Mouse (Mus musculus) MEL (cell line): ENCODE measurements around the gene Zfp568.

Experiments
- CHD1 ChIP-seq: IDR thresholded peaks from 2 replicates; pipeline ENCODE4 v1.6.1; 2012; ENCODE audit warnings: low read depth, mild to moderate bottlenecking, inconsistent platforms, low read length, improper control_type of control experiment
- UBTF ChIP-seq: IDR thresholded peaks from 2 replicates; pipeline ENCODE4 v1.6.1; 2012; ENCODE audit warnings: low read depth, mild to moderate bottlenecking, inconsistent platforms, low read length, improper control_type of control experiment, moderate library complexity, borderline replicate concordance; ENCODE audit not compliant: insufficient read depth

DNA sequence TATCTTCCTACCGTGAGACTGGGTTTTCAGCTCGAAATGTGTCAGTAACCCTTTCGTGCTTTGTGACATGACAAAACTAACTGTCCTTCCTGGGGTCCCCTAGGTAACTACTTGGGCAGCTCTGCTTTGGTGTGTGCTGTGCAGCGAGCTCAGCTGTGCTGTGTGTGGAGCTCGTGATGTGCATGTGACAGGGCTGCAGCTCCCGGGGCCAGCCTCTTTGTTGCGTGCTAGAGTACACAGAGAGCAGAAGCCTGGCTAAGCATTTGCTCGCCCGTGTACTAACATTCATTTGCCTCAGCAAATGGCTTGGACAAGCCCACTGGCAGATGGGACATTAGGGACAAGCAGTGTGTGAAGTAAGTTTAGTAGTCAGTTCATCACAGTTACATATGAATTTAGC lies 9.6 kb downstream of the Zfp568 start:
- TF ChIP-seq CHD1 = no peak
- TF ChIP-seq UBTF = no peak
